Mouse (Mus musculus): Measurements from ENCODE around the gene Adrm1. TPM values are rescaled to one million over a fixed set of nuclear protein-coding genes. Genes with fewer than 3 reads are reported as not detected.

Adrm1 gene
- polyA plus RNA-seq, 1 experiment: 107 TPM

DNA sequence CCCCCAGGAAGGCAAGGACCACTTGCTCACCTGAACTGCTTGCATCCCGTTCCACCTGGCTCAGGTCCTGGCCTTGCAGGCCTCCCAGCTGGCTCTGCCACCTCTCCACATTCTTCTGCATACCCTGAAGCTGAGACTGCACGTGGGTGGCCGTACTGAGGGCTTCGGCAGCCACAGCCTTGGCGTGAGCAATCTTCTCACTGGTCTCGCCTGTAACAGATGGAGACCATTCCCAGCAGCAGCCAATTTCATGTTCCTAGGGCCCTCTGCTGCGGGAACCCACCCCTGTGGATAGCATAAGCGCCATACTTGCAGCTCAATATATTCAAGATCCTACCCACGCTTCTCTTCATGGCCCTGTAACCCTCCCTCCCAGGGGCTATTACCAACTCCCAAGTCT is 10.3 kb downstream of the Adrm1 start:
- H3K36me3 ChIP-seq (ENCODE audit: control insufficient read depth, insufficient read depth, low read length): no peaks in the 10 kb centered on the region
- H3K27ac ChIP-seq (ENCODE audit: control insufficient read depth, insufficient read depth, low read depth, low read length): no peak overlapping the region
- TF ChIP-seq POLR2A (IDR thresholded peaks at IDR 0.05; ENCODE audit: control insufficient read depth, low read depth, low read length): no peak
- no peak for TF ChIP-seq CTCF (IDR thresholded peaks at IDR 0.05; ENCODE audit: control insufficient read depth, insufficient read depth, insufficient replicate concordance, low read depth, low read length)
- H3K4me3 ChIP-seq (ENCODE audit: control insufficient read depth, low read depth, low read length): no peak overlapping the region
- no peaks in the 10 kb centered on the region for H3K4me1 ChIP-seq (ENCODE audit: control insufficient read depth, insufficient read depth, low read length)
- H3K27me3 ChIP-seq (ENCODE audit: control insufficient read depth, insufficient read depth, low read length): no peaks in the 10 kb centered on the region

DNA sequence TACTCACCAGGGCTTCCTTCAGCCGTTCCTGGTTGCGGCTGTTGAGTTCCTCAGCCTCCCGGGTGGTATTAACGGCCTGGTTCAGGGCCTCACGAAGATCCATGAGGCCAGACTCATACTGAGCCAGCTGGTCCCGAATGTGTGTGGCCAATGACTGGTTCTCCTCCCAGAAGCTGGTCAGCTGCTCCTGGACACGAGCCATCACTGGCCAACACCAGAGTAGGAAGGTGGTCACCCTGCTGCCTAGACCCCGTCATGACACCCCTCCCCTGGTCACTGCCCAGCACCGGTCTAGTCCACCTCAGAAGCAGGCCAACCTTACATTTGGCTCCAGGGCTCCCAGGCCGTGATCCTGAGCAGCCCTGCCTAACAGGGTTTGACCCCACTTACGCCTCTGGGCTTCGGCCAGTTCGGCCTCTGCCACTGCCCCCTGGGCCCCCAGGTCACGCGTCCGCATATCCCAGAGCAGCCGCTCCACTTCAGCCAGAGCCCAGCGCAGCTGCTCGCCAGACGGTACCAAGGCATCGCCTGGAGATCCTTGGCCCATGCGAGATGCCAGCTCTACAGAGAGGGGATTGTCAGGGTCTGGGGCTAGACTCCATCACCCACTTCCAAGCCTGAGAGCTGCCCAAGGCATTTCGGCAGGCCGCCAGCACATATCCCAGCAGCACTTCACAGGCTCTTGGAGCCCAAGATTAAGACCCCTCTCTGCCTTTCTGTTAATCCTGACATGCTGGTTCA is 12.9 kb downstream of the Adrm1 start:
- TF ChIP-seq POLR2A (IDR thresholded peaks at IDR 0.05; ENCODE audit: control insufficient read depth, low read depth, low read length) (no peak), CTCF (IDR thresholded peaks at IDR 0.05; ENCODE audit: control insufficient read depth, insufficient read depth, insufficient replicate concordance, low read depth, low read length) (no peak)
- no peaks in the 10 kb centered on the region for H3K4me1 ChIP-seq (ENCODE audit: control insufficient read depth, insufficient read depth, low read length)
- H3K27me3 ChIP-seq (ENCODE audit: control insufficient read depth, insufficient read depth, low read length): no peaks in the 10 kb centered on the region
- H3K4me3 ChIP-seq (ENCODE audit: control insufficient read depth, low read depth, low read length): no peak overlapping the region
- H3K36me3 ChIP-seq (ENCODE audit: control insufficient read depth, insufficient read depth, low read length): no peaks in the 10 kb centered on the region
- H3K27ac ChIP-seq (ENCODE audit: control insufficient read depth, insufficient read depth, low read depth, low read length): no peak overlapping the region

DNA sequence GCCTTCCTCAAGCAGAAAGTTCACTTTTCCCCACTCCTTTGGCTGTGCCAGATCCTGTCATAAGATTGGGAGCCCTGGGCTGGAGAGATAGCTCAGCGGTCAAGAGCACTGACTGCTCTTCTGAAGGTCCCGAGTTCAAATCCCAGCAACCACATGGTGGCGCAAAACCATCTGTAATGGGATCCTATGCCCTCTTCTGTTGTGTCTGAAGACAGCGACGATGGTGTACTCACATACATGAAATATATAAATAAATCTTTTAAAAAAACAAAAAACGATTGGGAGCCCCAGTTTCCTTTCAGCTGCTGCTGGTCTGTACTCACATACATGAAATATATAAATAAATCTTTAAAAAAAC is 13.4 kb downstream of the Adrm1 start:
- Histone ChIP-seq H3K4me1 (ENCODE audit: control insufficient read depth, insufficient read depth, low read length) (no peaks in the 10 kb centered on the region), H3K36me3 (ENCODE audit: control insufficient read depth, insufficient read depth, low read length) (no peaks in the 10 kb centered on the region), H3K27me3 (ENCODE audit: control insufficient read depth, insufficient read depth, low read length) (no peaks in the 10 kb centered on the region), H3K4me3 (ENCODE audit: control insufficient read depth, low read depth, low read length) (no peak overlapping the region), H3K27ac (ENCODE audit: control insufficient read depth, insufficient read depth, low read depth, low read length) (no peak overlapping the region)
- no peak for TF ChIP-seq POLR2A (IDR thresholded peaks at IDR 0.05; ENCODE audit: control insufficient read depth, low read depth, low read length)
- no peak for TF ChIP-seq CTCF (IDR thresholded peaks at IDR 0.05; ENCODE audit: control insufficient read depth, insufficient read depth, insufficient replicate concordance, low read depth, low read length)

DNA sequence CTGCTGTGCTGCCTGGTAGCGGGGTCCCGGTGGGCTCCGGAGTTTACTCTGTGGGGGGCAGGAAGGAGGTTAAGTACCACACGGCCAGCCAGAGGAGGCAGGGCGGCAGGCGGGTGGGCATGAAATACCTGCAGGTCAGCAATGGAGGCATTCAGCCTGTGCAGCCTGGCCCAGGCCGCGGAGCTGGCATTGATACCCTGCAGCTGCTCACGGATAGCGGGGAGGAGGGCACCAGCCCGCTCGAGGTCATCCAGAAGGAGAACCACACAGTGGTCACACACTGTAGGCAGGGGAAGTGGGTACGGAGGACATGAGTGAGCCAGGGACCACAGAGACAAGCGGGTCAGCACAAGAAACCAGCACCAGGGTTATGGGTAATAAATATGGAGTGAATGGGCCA is 14.4 kb downstream of the Adrm1 start:
- no peak for TF ChIP-seq POLR2A (IDR thresholded peaks at IDR 0.05; ENCODE audit: control insufficient read depth, low read depth, low read length)
- TF ChIP-seq CTCF (IDR thresholded peaks at IDR 0.05; ENCODE audit: control insufficient read depth, insufficient read depth, insufficient replicate concordance, low read depth, low read length): no peak
- no peaks in the 10 kb centered on the region for H3K27me3 ChIP-seq (ENCODE audit: control insufficient read depth, insufficient read depth, low read length)
- no peak overlapping the region for H3K27ac ChIP-seq (ENCODE audit: control insufficient read depth, insufficient read depth, low read depth, low read length)
- no peak overlapping the region for H3K4me3 ChIP-seq (ENCODE audit: control insufficient read depth, low read depth, low read length)
- no peaks in the 10 kb centered on the region for H3K36me3 ChIP-seq (ENCODE audit: control insufficient read depth, insufficient read depth, low read length)
- no peaks in the 10 kb centered on the region for H3K4me1 ChIP-seq (ENCODE audit: control insufficient read depth, insufficient read depth, low read length)

DNA sequence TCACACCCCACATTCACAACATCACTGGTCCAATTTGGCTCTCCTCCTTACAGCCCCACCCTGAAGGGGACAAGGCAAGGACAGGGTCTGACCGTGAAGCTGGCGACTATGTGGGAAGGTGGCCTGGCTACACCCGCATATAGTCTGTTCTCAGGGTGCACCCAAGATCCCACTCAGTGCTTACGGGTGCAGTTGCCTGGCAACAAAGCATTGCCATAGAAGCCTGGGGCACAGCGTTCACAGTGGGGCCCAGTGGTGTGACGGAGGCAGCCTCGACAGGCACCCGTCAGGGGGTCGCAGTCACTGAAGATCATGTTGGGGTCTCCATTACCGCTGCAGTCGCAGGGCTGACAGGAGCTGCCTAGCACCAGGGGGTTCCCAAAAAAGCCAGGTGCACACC is 16.1 kb downstream of the Adrm1 start:
- no peaks in the 10 kb centered on the region for H3K36me3 ChIP-seq (ENCODE audit: control insufficient read depth, insufficient read depth, low read length)
- no peak overlapping the region for H3K27ac ChIP-seq (ENCODE audit: control insufficient read depth, insufficient read depth, low read depth, low read length)
- no peaks in the 10 kb centered on the region for H3K27me3 ChIP-seq (ENCODE audit: control insufficient read depth, insufficient read depth, low read length)
- H3K4me3 ChIP-seq (ENCODE audit: control insufficient read depth, low read depth, low read length): no peak overlapping the region
- TF ChIP-seq CTCF (IDR thresholded peaks at IDR 0.05; ENCODE audit: control insufficient read depth, insufficient read depth, insufficient replicate concordance, low read depth, low read length): no peak
- TF ChIP-seq POLR2A (IDR thresholded peaks at IDR 0.05; ENCODE audit: control insufficient read depth, low read depth, low read length): no peak
- no peaks in the 10 kb centered on the region for H3K4me1 ChIP-seq (ENCODE audit: control insufficient read depth, insufficient read depth, low read length)

DNA sequence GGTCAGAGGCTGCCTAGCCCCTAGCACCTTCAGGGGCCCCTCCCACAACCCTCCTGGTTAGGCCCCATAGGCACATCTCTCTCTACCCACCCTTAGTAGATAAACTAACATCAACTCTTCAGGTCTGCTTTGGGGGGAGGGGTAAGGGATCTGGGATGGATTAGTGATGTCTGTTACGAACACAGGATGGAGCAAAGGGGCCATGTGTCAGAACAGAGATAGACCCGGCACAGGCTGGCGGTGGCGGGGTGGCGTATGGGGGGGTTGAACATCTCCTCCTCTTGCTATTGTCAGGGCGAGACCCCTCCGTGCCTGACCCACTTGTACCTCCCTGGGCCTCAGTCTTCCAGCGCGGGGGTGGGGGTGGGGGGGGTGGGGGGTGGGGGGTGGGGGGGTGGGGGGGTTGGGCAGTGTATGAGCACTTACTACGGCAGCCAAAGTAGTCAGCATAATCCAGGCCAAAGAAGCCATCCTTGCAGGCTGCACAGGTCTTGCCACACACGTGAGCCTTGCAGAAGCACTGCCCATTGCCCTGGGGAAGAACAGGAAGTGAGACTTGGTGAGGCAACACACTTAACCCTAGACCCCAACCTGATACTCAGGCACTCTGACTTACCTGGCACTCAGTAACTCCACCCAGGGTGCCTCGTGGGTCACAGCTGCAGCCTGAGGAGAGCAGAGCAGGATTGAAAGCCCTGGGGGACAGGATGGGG is 25.5 kb downstream of the Adrm1 start:
- no peaks in the 10 kb centered on the region for H3K4me1 ChIP-seq (ENCODE audit: control insufficient read depth, insufficient read depth, low read length)
- no peak for TF ChIP-seq POLR2A (IDR thresholded peaks at IDR 0.05; ENCODE audit: control insufficient read depth, low read depth, low read length)
- TF ChIP-seq CTCF (IDR thresholded peaks at IDR 0.05; ENCODE audit: control insufficient read depth, insufficient read depth, insufficient replicate concordance, low read depth, low read length): no peak

DNA sequence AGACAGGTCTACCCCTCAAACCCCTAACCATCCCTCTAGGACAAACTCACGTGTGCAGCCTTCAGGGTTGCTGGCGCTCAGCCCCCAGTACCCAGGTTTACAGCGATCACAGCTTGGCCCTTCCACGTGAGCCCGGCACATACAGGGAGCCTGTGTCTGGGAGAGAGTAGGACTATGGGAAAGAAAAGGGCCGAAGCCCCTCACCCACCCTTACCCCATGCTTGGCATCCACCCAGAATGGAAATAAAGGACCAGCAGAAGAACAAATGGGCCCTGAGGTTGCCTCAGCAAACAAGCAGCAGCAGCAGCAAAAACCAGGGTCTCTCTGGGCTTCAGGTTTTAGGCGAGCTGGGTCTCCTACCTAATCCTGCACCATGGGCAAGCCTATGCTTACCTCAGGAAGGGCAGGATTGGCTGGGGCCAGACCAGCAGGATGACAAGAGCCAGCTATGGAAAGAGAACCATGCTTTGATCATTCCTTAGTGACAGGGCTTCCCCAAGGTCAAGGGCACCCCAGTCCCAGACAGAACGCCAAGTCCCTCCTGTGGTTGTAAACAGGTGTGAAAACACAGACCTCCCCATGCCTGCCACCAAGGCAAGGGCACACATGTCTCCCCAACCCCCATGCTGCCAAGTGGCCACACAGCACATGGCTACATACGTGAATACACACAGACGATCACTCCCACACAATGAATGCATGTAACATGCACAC is 26.2 kb downstream of the Adrm1 start:
- no peaks in the 10 kb centered on the region for H3K36me3 ChIP-seq (ENCODE audit: control insufficient read depth, insufficient read depth, low read length)
- H3K27ac ChIP-seq (ENCODE audit: control insufficient read depth, insufficient read depth, low read depth, low read length): no peak overlapping the region
- TF ChIP-seq POLR2A (IDR thresholded peaks at IDR 0.05; ENCODE audit: control insufficient read depth, low read depth, low read length) (no peak), CTCF (IDR thresholded peaks at IDR 0.05; ENCODE audit: control insufficient read depth, insufficient read depth, insufficient replicate concordance, low read depth, low read length) (no peak)
- no peaks in the 10 kb centered on the region for H3K27me3 ChIP-seq (ENCODE audit: control insufficient read depth, insufficient read depth, low read length)
- H3K4me1 ChIP-seq (ENCODE audit: control insufficient read depth, insufficient read depth, low read length): no peaks in the 10 kb centered on the region
- H3K4me3 ChIP-seq (ENCODE audit: control insufficient read depth, low read depth, low read length): no peak overlapping the region

More for the DNA sequence above, 25.5 kb downstream of the Adrm1 start:
- H3K36me3 ChIP-seq (ENCODE audit: control insufficient read depth, insufficient read depth, low read length): no peaks in the 10 kb centered on the region
- H3K27ac ChIP-seq (ENCODE audit: control insufficient read depth, insufficient read depth, low read depth, low read length): no peak overlapping the region
- H3K4me3 ChIP-seq (ENCODE audit: control insufficient read depth, low read depth, low read length): no peak overlapping the region
- no peaks in the 10 kb centered on the region for H3K27me3 ChIP-seq (ENCODE audit: control insufficient read depth, insufficient read depth, low read length)

Data from testis, adult 2 months (tissue).